Mouse (Mus musculus) ES-Bruce4 (cell line): ENCODE results near the gene Rab11fip4.

Experiments
- CTCF ChIP-seq: IDR thresholded peaks from one replicate; pipeline ENCODE4 v1.8.1; 2011; ENCODE audit warnings: low read depth, low read length
- EP300 ChIP-seq: IDR thresholded peaks from 2 replicates; pipeline ENCODE4 v1.6.1; 2011; ENCODE audit warnings: low read depth, low read length; ENCODE audit not compliant: insufficient read depth
- POLR2A ChIP-seq: IDR thresholded peaks from one replicate; pipeline ENCODE4 v1.8.1; 2011; ENCODE audit warnings: low read length; ENCODE audit not compliant: insufficient read depth

DNA sequence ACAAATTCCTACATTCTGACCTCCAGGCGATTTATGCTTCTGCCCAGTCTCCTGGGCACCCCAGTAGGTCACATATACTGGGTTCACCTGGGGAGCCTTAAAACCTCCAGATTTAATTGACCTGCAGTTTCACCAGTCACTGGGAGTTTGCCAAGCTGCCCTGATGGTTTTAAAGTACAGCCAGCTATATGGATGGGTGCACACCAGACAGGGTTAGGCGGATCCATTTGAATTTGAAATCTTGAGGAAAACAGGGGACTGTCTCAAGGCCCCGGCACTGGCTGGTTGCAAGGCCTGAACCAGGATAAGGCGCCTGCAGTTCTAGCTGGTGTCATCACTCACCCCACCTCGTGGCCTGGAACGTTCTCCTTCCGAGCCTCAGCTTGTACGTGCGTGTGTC, 52.7 kb downstream of the Rab11fip4 start:
- no peak for TF ChIP-seq POLR2A
- TF ChIP-seq CTCF, result no peak
- no peak for TF ChIP-seq EP300
